Mouse (Mus musculus) forelimb bud, embryonic 11.5 days (tissue): ENCODE measurements at regions not wholly inside any gene's neighbourhood (a gene's known extent, or its start where the extent isn't known, plus 50 kb on each side); places are given as distances from the start of the nearest gene placed in this dataset.
A peak's percentile ranks its signal among the peaks of the same experiment; 100 is the strongest.
"Not testable (repeated sequence)": the region's sequence is repeated elsewhere in the genome, so short reads cannot be mapped to it uniquely, and the experiment has no call there.

Source experiments
- DNase-seq: peaks from one replicate; pipeline ENCODE4 v3.0.0-alpha.2; 2012; ENCODE audit warnings: low read depth, low spot score

DNA sequence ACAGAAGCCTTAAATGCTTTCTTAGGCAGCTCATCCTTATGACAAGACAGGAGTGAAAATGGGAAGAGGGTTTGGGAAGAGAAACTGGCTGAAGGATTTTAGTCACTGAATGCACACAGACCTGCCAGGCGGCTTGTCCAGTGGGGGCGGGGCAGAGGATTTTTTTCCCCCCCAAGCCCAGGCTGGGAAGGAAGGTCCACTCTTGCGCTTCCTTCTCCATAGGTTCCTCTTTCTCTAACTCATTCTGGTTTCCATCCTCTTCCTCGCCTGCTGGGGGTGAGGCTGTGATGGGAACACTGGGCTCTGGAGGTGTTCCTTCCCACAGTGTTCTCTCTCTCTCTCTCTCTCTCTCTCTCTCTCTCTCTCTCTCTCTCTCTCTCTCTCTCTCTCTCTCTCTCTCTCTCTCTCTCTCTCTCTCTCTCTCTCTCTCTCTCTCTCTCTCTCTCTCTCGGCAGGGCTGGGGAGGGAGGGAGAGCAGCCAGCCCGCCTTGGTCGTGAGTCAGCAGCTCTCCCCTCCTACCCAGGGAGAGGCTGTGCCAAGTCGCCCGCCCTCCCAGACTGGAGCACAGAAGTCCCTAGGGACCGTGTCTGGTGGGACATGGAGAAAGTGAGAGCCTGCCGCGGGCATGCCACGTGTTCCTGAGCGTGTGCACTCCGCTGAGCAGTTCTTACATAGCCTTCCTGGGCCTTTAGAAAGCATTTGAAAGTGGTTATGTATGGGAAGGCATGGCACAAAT is 150.0 kb downstream of the Kcnrg start:
- DNase-seq, result peak; percentile 52

DNA sequence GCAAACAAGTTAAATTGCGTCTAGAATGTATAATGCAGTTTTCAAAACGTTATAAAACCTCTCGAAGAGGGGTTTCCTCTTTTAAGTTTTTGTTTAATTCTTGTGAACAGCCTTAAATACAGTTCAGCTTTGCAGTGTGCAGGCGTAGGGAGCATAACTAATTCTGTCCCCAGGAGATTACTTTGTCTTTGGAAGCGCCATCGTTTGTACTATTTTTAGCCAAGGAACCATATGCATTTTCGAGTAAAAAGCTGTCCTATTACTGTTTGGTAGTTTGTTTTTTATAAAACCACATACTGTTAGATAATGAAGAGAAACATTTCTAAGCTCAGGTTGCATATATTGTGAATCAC is 150.5 kb downstream of the Kcnrg start:
- no peak for DNase-seq

DNA sequence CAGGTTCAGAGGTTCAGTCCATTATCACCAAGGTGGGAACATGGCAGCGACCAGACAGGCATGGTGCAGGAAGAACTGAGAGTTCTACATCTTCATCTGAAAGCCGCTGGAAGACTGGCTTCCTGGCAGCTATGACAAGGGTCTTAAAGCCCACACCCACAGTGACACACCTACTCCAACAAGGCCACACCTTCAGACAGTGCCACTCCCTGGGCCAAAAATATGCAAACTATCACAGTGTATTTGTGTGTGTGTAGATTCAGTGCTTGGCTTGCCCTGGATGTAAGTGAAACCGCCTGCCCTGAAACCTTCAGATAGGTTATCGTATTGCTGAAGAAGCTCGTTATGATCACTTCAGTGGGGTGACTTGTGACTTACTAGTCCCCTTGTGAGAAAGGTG is 151.3 kb downstream of the Kcnrg start:
- no peak for DNase-seq

DNA sequence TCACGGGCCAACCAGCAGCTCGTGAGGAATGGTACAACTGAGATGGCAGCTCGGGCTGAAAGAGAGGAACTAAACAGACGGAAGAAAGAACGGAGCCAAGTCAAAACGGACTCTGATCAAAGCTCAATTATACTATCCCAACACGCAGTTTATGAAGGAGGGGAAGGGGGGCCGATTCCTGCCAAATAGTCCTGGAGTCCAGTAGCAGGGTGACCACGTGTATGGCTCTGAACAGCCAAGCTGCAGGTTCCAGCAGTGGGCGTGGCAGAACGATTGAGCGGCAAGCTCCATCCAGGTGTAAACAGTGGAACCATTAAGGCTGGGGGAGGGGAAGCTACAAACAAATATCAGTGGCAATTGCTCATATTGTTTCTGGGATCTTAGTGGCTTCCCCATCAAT is 152.9 kb downstream of the Kcnrg start:
- DNase-seq, result not testable (repeated sequence)

DNA sequence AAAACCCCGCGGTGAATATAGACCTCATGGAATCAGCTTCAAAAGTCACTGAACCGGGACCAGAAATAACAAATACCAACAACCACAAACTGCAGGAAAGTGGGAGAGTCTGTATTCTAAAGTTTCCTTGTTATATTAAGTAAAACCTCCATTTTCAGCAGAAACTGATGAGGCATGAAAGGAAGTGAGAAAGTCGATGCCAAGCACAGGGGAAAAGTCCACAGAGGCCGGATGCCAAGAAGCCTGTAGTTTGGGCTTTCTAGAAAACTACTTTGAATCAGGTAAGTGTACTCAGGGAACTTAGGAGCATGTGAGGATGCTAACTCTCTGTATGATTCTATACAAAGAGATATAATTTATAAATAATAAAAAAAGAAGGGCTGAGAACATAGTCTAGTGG is 154.8 kb downstream of the Kcnrg start:
- no peak for DNase-seq

DNA sequence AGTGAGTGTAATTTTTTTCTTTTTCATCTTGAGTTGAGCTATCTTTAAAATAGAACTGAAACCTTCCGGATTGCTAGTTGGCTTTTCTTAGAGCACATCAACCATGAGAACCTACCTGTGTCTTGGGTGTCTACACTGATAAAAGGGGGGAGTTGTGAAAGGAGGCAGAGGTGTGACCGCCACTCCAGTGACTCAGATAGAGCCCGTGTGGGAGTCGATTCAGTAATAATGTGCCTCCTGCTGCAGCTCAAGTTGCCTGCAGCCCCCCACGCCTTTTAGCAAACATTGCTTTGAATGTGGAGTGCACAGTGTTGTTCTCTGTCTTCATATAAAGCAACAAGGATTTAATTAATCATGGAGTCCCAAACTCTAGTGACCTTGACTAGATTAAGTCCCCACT is 162.6 kb downstream of the Kcnrg start:
- DNase-seq, result no peak

DNA sequence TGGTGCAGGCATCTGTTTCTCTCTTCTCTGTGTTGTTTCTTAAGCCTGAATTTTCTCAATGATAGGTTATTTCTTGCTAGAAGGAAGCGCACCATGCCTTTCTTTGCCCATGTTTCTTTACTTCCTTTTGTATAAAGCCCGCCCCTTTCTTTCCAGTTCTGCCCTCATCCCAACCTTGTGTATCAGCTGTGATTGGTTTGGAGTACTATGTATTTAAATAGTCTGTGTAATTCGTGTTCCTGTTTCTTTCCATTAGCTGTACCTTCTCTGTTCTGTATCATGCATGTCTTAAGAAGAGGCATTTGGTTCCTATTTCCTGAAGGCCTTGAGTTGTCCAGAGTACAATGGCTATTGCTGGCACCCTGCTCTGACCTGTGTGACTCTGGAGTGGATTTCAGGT is 166.9 kb downstream of the Kcnrg start:
- no peak for DNase-seq

DNA sequence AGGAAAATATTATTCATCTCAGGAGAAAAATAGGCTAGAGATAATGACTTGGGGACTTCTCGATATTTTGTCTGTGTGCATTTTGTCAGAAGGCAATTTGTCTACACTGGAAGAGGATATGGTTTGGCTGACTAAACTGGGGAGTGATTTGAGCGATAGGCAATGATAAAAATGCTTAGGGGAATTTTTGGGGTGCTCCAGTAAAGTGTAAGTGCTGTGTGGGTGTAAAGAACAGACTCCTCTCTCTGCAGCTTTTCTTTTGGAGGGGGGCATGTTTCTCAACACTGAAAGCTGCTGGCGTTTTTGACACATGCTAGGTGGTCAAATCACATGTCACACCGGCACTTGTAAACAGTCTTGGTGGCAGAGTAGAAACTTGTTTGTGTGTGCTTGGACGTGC is 171.4 kb downstream of the Kcnrg start:
- no peak for DNase-seq

DNA sequence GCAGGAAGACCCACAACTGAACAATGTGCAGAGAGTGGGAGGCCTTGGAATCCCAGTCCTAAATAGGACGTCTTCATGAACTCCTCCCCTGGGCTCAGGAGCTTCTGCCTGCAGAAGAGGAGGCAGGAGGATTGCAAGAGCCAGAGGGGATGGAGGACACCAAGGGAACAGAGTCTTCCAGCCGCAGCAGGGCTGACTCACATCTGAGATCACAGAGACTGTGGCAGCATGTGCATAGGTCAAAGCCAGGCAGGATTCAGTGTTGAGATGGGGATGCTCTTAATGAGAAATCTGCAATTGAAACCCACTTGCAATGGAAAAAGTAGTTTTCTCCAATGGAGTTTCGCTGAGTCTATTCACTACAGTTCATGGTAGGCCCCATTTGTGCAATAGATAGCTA is 175.9 kb downstream of the Kcnrg start:
- DNase-seq, result no peak

DNA sequence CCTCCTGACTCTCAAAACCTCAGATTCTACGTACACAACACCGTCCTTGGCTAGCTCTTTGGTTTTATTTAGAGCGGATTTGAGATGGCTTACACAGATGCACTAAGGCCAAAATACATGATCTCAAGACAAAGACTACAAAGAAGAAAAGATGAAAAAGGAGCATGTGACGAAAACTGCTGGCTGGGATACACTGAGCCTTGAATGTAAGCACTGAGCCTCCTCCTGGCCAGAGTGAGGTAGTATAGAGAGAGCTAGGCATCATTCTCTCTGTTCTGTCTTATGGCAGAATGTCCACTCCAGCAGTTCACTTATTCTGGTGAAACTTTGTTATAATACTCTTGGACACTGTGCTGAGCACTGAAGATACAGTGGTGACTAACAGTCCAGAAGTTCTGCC is 177.4 kb downstream of the Kcnrg start:
- no peak for DNase-seq

DNA sequence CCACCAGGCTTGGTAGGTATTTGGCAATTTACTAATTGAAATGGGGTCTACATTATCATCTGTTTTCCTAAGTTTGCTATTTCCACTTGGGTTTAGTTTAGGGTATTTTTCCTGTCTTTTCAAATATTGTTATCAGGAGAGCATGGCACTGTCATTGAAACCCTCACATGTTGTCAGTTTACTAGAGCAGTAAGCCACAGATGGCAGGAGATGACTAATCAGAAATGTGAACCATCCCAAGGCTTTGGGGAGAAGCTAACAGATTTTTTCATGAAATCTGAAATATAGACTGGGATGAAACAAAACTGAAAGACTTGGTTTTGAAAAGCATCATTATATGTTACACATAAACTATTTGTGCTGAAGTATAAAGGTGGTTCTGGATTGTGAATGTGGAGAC is 178.8 kb downstream of the Kcnrg start:
- no peak for DNase-seq

DNA sequence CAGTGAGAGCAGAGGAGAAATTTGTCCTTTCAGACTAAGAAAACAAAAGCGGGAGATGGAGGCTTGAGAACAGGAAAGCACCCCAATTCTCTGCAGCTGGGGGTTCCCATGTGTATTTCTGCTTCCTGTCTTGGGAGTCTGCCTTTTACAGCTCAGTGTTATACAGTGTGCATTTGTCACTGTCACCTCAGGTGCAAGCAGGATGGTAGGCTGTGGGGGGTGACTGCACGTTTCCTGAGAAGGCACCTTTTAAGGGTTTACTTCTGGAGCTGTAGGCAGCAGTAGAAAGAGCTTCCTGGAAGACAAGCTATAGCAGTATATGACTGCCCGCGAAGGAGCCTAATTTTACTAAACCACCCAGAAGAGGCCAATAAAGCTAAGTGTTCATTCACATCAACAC is 180.5 kb downstream of the Kcnrg start:
- no peak for DNase-seq

DNA sequence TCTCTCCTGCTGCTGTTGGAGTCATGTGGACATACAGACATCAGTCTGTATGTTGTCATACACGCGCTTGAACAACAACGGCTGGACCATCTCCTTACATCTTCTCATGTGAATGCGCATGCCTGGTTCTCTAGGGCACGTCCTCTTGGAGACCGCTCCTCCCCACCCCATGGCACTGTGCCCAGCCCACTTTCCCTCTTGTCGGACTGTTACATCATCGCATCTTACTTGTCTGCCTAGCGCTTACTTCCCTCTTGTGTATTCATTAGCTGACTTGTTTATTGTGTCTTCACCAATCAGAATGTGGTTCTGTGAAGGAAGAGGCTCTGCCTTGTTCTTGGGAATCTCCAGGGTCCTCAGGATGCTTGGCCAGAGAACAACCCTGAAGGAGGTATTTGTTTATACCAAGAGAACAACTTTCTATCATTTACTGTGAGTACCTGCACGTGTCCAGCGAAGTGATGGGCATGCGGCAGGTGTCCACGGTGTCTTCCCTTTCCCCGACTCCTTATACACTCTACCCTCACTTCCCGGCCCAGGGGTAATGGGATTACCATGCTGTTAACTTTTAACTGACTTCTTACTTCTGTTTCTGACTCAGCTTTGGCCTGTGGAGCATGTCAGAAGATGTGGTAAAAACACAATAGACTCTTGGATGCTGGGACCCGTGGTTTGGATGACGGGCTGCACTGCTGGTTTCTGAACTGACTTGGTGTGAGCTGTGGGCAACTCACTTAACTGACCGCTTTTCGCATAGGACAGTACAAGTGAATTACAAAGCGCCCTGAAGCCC is 181.9 kb downstream of the Kcnrg start:
- no peak for DNase-seq

DNA sequence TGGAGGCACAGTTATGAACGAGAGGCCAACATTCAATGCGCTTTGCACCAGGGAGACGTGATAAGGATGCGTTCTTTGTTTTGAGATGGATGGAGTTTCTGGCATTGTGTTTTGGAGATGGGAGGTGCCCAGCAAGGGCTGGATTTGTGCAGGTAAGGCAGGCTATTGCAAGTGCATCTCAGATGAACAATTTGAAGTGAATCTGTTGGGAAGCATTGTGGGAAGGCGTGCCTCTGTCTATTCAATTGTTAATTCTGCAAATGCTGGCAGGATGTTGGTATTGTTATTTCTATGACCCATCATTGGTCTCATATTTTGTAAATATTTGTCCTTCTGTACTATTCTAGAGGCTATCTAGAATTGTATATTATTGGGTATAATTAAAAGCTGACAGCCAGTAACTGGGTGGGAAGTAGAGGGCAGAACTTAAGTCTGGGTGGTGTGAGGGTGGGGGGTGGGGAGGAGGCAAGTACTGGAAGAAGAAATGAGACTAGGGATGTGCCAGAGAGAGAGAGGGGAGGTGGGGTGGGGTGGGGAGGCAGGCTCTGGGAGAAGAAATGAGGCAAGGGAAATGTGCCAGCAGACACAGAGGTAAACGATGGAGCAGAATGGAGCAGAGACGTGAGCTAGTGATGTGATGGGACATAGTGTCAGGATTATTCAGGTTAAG is 188.9 kb downstream of the Kcnrg start:
- DNase-seq, result no peak

DNA sequence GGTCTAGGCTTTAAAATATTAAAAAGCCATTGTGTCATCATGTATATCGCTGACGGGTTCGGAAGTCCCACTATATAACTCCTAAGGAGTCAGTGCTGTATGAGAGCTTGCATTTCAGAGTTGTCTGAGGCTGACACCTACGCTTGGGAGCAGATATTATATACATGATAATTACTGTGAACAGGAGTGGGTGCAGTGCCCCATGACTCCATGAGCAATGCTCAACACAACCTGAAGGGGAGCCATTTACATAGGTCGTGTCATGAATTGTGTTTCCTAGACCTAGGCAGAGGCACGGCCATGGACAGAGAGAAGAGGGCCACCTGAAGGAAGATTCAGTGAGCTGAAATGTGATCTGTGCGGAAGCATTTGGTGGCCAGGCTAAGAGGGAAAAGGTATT is 189.4 kb downstream of the Kcnrg start:
- no peak for DNase-seq

DNA sequence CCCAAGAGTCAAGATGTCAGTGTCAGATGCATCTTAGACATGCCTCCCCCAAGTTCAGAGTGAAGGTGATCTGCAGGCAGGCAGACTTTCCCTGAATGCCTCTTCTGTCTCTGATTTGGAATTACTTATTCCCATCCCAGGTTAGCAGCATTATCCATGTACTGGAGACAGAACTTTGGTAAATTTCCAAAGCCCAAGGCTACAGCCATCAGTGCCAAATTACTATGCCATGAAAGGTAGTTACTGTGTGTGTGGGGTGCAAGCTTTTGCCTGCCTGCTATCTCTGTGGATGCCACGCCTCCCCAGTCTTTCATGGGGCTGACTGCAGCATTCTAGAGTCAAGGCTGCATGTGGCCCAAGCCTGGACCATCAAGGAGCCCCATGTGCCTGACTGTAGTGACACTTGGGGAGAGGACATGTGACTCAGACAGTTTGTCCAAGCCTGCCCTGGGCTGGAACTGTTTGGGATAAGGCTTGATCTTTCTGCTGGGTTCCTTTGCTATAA is 196.2 kb downstream of the Kcnrg start:
- no peak for DNase-seq

DNA sequence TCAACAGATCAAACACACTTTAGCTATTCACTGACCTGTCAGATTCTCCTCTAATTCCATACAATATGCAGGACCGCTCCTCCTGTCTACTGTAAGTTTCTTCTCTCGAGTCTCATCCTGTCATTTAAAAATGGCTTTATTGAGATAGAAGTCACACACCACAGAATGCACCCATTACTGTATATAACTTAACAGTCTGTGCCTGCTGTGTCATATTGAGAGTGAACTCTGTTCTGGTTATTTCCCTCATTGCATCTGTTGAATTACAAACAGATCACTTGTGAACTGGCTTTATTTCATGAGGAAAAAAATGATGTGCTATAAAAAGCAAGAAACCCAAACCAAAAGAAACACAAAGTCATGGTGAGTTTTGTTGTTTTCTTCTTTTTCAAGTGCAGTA is 198.2 kb downstream of the Kcnrg start:
- no peak for DNase-seq

DNA sequence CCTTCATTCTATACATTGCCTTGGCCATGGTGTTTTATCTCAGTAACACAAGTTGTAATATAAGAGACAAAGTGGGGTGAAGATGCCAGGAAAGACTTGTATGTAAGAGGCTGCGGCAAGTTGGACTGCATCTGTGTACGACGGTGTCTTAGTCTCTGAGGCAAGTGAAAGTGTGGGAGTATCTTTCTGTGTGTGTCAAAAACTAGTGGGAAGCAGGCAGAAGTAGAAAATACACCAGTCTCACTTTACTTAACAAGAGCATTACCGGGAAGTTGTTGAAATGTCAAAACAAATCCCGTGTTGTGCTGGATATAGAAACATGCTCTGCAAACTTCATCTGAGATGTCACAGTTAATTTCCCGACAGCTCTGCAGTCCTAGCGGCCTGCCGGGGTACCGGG is 200.9 kb downstream of the Kcnrg start:
- no peak for DNase-seq

DNA sequence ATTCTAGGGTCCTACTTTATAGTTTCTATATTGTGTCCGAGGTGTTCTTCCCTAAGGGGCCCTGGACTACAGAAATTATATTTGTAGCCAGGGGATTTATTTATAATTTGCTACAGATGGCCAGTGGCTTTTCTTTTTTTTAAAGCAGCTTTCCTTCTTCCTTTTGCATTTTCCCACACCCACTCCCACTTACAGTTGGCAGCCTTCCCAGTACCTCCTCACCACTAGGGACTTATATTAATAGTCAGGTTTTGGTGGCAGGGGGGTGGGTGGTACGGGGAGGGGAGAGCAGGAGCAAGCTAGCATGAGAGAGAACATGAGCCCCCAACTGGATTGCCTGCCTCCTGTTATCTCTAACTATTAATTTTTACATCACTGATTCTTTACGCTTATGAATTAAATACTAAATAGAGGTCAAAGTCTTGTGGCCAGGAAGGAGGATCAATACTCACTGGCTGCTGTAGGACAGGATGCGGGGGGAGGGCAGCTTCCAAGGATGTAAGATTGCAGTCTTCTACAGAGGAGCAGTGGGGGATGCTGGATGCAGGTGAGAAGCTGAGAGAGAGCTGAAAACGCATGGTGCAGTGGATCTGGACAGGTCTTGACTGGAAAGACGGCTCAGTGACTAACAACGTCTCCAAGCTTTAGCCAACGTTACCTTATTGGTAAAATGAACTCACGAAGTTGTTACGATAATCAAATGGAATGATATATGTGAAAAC is 202.6 kb downstream of the Kcnrg start:
- no peak for DNase-seq

DNA sequence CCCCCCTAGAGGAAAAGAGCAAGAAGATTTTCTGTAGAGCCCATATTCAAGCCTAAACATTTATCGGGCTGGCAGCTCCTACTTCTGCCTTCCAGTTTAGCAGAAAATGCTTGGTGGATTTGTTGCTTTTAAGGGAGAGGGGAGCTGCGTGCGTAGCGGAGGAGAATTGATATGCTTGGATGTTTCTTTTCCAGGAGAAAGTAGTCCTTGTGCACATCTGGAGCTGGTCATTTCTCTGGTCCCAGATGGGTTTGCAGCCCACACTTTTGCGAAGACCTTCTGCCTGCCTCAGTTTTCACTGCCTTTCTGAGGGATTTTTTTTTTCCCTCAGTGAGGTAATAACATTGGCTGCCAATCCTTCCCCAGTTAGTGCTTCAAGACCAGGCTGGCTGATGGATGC is 203.6 kb downstream of the Kcnrg start:
- no peak for DNase-seq

DNA sequence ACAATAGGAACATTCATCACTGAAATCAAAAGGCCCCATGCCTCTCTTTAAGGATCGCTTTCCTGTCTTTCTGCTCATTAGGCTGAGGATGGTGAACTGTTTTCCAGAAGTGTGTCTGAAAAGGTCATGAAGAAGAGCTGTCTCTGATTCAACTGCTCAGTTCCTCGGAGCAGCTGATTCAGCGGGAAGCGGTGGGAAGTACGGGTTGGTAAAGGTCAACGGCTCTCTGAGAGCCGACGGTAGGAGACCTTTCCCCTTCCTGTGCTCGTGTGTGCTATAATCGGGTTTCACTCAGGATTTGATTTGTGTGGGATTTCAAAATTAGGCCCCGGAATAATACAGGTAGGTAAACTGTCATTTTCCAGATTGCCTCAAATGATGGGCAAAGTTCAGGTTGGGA is 210.5 kb downstream of the Kcnrg start:
- DNase-seq, result no peak

DNA sequence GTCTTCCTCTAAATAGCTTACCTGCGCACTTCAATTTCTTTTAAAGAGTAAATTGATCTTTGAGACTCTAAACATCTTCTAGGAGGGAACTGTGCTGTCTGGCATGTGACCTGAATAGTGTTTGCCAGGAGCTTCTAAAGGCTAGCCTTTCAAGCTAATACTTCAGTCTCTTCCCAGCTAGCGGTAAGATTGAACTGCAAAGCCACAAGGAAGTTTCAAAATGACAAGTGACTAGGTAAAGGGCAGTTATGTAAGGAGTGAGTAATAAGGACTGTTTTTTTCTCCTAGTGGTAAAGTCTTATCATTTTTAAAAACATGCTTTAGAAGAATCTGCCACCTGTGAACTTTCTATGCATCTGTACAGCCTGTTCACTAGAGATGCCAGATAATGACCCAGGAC is 211.1 kb downstream of the Kcnrg start:
- DNase-seq, result no peak
